Mouse (Mus musculus) E14TG2a.4 (cell line): ENCODE data around the gene Edem2.
"Not testable (repeated sequence)": the region's sequence is repeated elsewhere in the genome, so short reads cannot be mapped to it uniquely, and the experiment has no call there.

Experiments
- H3K27me3 ChIP-seq: 2 replicates; pipeline ENCODE4 v1.6.1; 2014; ENCODE audit warnings: low read length, control low read depth; ENCODE audit not compliant: insufficient read depth
- H3K36me3 ChIP-seq: 2 replicates; pipeline ENCODE4 v1.6.1; 2014; ENCODE audit warnings: low read length, control low read depth; ENCODE audit not compliant: insufficient read depth
- H3K4me1 ChIP-seq: replicated peaks from 2 replicates; pipeline ENCODE4 v1.6.1; 2014; ENCODE audit warnings: low read depth, low read length, control low read depth
- H3K4me3 ChIP-seq: replicated peaks from 2 replicates; pipeline ENCODE4 v1.5.1; 2014; ENCODE audit warnings: mild to moderate bottlenecking, low read length
- H3K9me3 ChIP-seq: 2 replicates; pipeline ENCODE4 v1.6.1; 2014; ENCODE audit warnings: low read length, control low read depth
- CTCF ChIP-seq: conservative IDR thresholded peaks from 2 replicates; pipeline ENCODE4 v1.5.1; 2014; ENCODE audit warnings: low read length
- NANOG ChIP-seq: IDR thresholded peaks from 2 replicates; pipeline ENCODE4 v1.6.1; 2014; ENCODE audit warnings: borderline replicate concordance, low read length, mixed read lengths
- POU5F1 ChIP-seq: IDR thresholded peaks from 2 replicates; pipeline ENCODE4 v1.6.1; 2014; ENCODE audit warnings: low read length, borderline replicate concordance

Edem2 gene

DNA sequence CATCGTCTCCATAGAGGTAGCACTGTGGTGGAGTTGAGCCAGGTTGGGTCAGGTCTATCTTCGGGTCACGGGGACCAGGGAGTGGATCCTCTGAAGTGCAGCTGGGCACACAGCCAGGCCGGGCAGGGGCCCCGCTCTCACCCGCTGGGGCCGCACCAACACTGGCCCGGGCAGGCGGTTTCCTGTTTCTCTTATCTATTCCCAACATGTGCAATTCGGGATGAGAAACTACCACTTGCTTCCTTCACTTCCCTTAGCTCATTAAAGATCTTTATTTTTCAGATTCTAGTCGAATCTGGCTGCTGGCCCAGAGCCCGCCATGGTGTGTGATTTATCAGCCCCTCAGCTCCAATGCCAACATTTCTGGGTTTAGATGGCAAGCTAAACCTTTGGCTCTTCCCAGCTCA lies 13.7 kb upstream of the Edem2 start:
- H3K9me3 ChIP-seq: no peaks in the 10 kb centered on the region
- TF ChIP-seq CTCF (no peak), NANOG (no peak), POU5F1 (no peak)
- peak overlapping the region; percentile 56 for H3K4me3 ChIP-seq

DNA sequence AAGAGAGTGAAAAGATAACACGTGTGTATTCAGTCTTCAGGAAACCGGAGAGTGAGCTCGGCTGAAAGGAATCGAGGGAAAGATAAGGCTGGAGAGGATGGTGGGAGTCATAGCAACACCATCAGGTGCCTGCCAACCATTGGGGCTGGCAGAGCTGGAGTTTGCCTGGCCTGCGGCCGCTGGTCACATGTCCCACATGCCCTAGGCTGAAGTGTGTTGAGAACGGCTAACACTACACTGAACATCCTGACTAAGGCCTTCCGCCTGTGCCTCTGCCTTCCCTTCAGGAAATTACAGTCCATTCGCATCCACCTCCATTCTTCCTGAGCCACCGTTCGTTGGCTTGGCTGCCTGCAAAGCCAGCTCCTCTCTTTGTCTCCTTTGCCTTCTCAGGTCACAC lies 12.9 kb upstream of the Edem2 start:
- peak overlapping the region; percentile 54 for H3K4me3 ChIP-seq
- no peaks in the 10 kb centered on the region for H3K36me3 ChIP-seq
- H3K4me1 ChIP-seq: peaks cover 41% of the 10 kb centered on the region
- TF ChIP-seq CTCF (no peak), NANOG (no peak), POU5F1 (no peak)
- no peaks in the 10 kb centered on the region for H3K9me3 ChIP-seq
- H3K27me3 ChIP-seq: no peaks in the 10 kb centered on the region; the same call in 1 of the 2 replicates

More for the DNA sequence above, 13.7 kb upstream of the Edem2 start:
- Histone ChIP-seq H3K36me3 (no peaks in the 10 kb centered on the region), H3K4me1 (peaks cover 34% of the 10 kb centered on the region), H3K27me3 (no peaks in the 10 kb centered on the region; the same call in 1 of the 2 replicates)

- Histone ChIP-seq H3K4me3 (0 out of 2 replicates have a peak overlapping the region, but pooled peaks have one; percentile 26), H3K36me3 (no peaks in the 10 kb centered on the region), H3K27me3 (no peaks in the 10 kb centered on the region), H3K4me1 (peaks cover 44% of the 10 kb centered on the region), H3K9me3 (no peaks in the 10 kb centered on the region)
- TF ChIP-seq POU5F1 (no peak), CTCF (no peak), NANOG (peak; percentile 40; the same call in 1 of the 2 replicates)
These were observed 8.5 kb upstream of the Edem2 start for GRCm38 (mm10) chr2:155737803-155738202.

DNA sequence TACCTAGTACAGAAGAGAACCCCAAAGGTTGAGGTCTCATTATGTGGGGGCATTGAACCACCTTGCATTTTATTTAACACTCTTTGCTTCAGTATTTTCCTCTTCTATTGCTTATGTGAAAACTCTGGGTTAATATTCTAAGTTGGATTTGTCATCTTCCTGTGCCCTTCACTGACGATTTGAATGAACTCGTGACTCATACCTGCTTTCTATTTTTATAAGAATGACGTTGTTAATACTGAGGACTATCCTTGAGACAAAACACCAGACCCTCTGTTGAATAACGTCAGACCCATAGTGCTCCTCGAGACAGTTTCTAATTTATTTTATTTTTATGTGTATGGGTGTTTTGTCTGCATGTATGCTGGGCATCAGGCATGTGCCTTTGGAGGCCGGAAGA lies 7.7 kb upstream of the Edem2 start:
- Histone ChIP-seq H3K36me3 (no peaks in the 10 kb centered on the region), H3K27me3 (no peaks in the 10 kb centered on the region), H3K9me3 (no peaks in the 10 kb centered on the region), H3K4me3 (no peak overlapping the region), H3K4me1 (peaks cover 36% of the 10 kb centered on the region)
- no peak for TF ChIP-seq NANOG
- TF ChIP-seq CTCF: no peak
- no peak for TF ChIP-seq POU5F1

GRCm38 (mm10) chr2:155735766-155736165 lies 6.5 kb upstream of the Edem2 start, which contains the start of gene Gm17581:
Gene Gm17581 (minus strand): TSS chr2:155735866.
- H3K9me3 ChIP-seq, H3K36me3 ChIP-seq, H3K27me3 ChIP-seq, H3K4me3 ChIP-seq: not testable (repeated sequence)
- peaks cover 35% of the 10 kb centered on the region for H3K4me1 ChIP-seq

DNA sequence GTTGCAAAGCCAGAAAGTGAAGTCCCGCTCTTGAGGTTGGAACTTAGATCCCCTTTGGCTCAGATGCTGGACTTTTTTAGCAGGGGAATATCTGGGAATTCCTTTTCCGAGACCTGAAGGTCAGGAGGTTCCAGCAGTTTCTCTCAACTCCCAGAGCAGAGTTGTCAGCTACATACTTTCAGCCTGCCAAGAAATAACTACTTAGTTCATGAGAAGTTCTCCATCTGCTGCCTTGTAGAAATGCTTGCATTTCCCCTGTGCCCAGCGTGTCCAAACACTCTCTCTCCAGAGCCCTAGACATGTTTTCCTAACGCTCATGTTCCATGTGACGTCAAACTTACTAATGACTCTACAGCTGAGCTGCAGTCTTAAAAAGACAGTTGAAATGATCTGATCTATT lies 5.8 kb upstream of the Edem2 start:
- no peaks in the 10 kb centered on the region for H3K36me3 ChIP-seq
- H3K27me3 ChIP-seq: no peaks in the 10 kb centered on the region
- peaks cover 35% of the 10 kb centered on the region for H3K4me1 ChIP-seq
- TF ChIP-seq CTCF (no peak), NANOG (no peak), POU5F1 (no peak)
- H3K4me3 ChIP-seq: no peak overlapping the region
- no peaks in the 10 kb centered on the region for H3K9me3 ChIP-seq

DNA sequence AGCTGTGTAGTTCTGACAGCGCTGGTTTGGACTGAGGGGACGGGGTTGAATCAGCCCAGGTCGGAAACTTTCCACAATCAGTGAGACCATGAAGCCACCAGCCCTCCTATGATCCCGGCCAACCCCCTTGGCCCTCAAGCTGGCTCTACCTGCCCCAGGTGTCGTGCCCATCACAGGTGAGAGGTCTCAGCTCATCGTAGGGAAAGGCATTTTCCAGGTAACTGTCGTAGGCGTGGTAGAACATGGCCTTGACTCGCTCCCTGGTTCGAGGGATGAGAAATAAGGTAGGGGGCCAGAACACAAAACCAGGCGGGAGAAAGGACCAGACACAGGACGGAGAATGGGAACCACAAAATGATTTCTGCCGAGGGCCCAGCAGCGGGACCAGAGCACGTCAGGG lies 533 bp downstream of the Edem2 start:
- Histone ChIP-seq H3K36me3 (peaks cover 19% of the 10 kb centered on the region; the same call in 1 of the 2 replicates), H3K4me1 (peaks cover 16% of the 10 kb centered on the region), H3K27me3 (no peaks in the 10 kb centered on the region), H3K4me3 (peak overlapping the region; percentile 94), H3K9me3 (no peaks in the 10 kb centered on the region)
- TF ChIP-seq NANOG (no peak), CTCF (no peak), POU5F1 (no peak)

- Histone ChIP-seq H3K4me1 (peaks cover 16% of the 10 kb centered on the region), H3K27me3 (no peaks in the 10 kb centered on the region), H3K4me3 (peak overlapping the region; percentile 94), H3K9me3 (no peaks in the 10 kb centered on the region), H3K36me3 (peaks cover 23% of the 10 kb centered on the region)
- TF ChIP-seq CTCF (no peak), POU5F1 (no peak), NANOG (no peak)
These were observed 1.4 kb downstream of the Edem2 start for GRCm38 (mm10) chr2:155727764-155728395.

DNA sequence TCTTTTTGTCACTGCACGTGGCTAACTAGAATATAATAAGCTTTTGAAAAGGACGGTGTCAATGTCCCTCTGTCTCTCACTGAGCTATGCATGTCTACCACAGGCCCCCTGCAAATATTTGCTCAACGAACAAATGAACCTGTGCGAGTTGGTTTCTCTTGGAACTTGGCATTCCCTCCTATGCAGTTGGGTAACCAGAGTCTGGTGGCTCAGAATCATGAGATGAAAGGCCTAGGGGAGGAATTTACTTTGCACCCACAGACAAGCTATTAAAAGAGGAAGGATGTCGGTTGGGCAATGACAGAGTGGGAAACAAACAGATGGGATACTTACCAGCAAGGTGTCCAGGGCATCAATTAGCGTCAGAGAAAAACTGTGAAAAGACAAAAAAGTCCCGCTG lies 3.0 kb downstream of the Edem2 start:
- H3K9me3 ChIP-seq: no peaks in the 10 kb centered on the region
- TF ChIP-seq POU5F1: no peak
- TF ChIP-seq NANOG: no peak
- no peak for TF ChIP-seq CTCF
- peaks cover 37% of the 10 kb centered on the region for H3K36me3 ChIP-seq
- H3K4me1 ChIP-seq: peaks cover 26% of the 10 kb centered on the region
- H3K27me3 ChIP-seq: no peaks in the 10 kb centered on the region
- H3K4me3 ChIP-seq: no peak overlapping the region
